Mouse (Mus musculus) gastrocnemius, postnatal 25 days (tissue): ENCODE measurements at regions not wholly inside any gene's neighbourhood (a gene's known extent, or its start where the extent isn't known, plus 50 kb on each side); places are given as distances from the start of the nearest gene placed in this dataset.

ENCODE experiments used
- DNase-seq: peaks from one replicate; pipeline ENCODE4 v3.0.0; 2022

- no peak for DNase-seq
Observed at GRCm38 (mm10) chr15:61596318-61596717, 673.5 kb upstream of the A1bg start.

GRCm38 (mm10) chr15:61588956-61589355 is 666.1 kb upstream of the A1bg start:
- DNase-seq = no peak

- no peak for DNase-seq
Observed at GRCm38 (mm10) chr15:61582335-61582734, 659.5 kb upstream of the A1bg start.

GRCm38 (mm10) chr15:61563347-61563746 is 640.5 kb upstream of the A1bg start:
- DNase-seq = no peak

- no peak for DNase-seq
Observed at GRCm38 (mm10) chr15:61562252-61562651, 639.4 kb upstream of the A1bg start.

- DNase-seq = no peak
Observed at GRCm38 (mm10) chr15:61553908-61554307, 631.1 kb upstream of the A1bg start.

- DNase-seq = no peak
Observed at GRCm38 (mm10) chr15:61553081-61553680, 630.4 kb upstream of the A1bg start.

- no peak for DNase-seq
Observed at GRCm38 (mm10) chr15:61551206-61551605, 628.4 kb upstream of the A1bg start.

- no peak for DNase-seq
Observed at GRCm38 (mm10) chr15:61548400-61548799, 625.6 kb upstream of the A1bg start.

- DNase-seq = no peak
Observed at GRCm38 (mm10) chr15:61546608-61547007, 623.8 kb upstream of the A1bg start.

GRCm38 (mm10) chr15:61544074-61544473 is 621.3 kb upstream of the A1bg start:
- DNase-seq = no peak

- no peak for DNase-seq
Observed at GRCm38 (mm10) chr15:61541643-61542042, 618.8 kb upstream of the A1bg start.

GRCm38 (mm10) chr15:61540753-61541421 is 618.1 kb upstream of the A1bg start:
- no peak for DNase-seq

- no peak for DNase-seq
Observed at GRCm38 (mm10) chr15:61538930-61539329, 616.1 kb upstream of the A1bg start.

- DNase-seq = no peak
Observed at GRCm38 (mm10) chr15:61538169-61538755, 615.5 kb upstream of the A1bg start.

GRCm38 (mm10) chr15:61536332-61536716 is 613.5 kb upstream of the A1bg start:
- DNase-seq = no peak

GRCm38 (mm10) chr15:61535644-61536331 is 613.0 kb upstream of the A1bg start:
- DNase-seq = no peak

- DNase-seq = no peak
Observed at GRCm38 (mm10) chr15:61535180-61535579, 612.4 kb upstream of the A1bg start.

GRCm38 (mm10) chr15:61532808-61533207 is 610.0 kb upstream of the A1bg start:
- no peak for DNase-seq

- DNase-seq = no peak
Observed at GRCm38 (mm10) chr15:61532040-61532439, 609.2 kb upstream of the A1bg start.

GRCm38 (mm10) chr15:61523036-61523435 is 600.2 kb upstream of the A1bg start:
- no peak for DNase-seq

GRCm38 (mm10) chr15:61517265-61517664 is 594.5 kb upstream of the A1bg start:
- no peak for DNase-seq

GRCm38 (mm10) chr15:61514324-61514723 is 591.5 kb upstream of the A1bg start:
- no peak for DNase-seq
